Mouse (Mus musculus) brain, adult 2 months (tissue): ENCODE results near the gene Tnrc6b.

Experiments used
- DNase-seq: peaks from one replicate; pipeline ENCODE4 v3.0.0; 2011; ENCODE audit warnings: low read depth, low spot score

Gene Tnrc6b

DNA sequence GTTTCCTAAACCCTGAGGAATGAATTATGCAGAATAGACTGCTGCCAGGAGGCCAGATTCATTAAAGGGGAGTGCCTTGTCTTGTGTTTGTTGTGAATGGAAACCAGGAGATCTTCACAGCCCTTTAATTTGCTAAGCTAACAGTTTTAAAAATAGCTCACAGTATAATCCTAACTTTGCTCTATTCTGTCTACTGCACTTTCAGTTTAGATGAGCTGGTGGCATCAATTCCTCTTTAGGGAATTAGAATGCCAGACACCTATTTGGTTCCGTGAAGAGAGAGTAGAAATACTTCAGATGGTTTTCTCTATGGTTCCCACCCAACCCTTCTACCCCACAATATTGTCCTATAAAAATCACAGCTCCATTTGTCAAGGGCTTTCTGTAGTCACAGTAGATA, 74.6 kb downstream of the Tnrc6b start:
- no peak for DNase-seq

DNA sequence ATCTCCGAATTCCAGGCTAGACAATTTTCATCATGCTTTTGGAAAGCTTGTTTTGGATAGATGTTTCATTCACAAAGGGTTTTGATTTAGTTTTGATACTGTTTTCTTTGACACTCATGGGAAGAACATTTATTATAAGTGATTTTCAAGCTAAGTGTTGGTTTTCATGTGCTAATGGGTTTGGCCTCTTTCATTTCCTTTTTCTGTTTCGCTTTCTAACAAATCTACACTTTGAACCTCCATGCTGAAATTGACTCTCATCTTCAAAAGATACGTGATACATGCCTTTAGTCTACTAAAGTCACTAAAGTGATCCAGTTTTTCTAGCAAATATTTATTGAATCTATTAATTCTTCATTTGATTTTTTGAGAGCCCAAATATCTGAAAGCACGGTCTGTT, 76.6 kb downstream of the Tnrc6b start:
- DNase-seq = no peak

DNA sequence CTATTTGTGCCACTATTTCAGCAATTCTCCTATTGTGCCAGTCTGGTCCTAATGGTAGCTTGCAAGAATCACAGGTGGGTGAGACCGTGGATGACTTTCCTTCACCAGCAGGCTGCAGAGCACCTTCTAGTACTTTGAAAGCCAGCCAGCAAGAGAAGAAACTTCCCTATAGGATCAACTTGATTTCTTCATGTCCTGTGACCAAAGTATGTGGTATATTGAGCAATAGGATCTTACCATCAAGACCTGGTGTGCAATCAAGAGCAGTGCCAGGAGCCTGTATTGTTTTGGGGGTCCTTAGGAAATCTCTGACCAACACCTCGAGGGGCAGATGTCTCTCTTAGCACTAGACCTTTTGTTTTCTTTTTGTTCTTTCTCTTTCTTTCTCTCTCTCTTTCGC, 81.4 kb downstream of the Tnrc6b start:
- no peak for DNase-seq

DNA sequence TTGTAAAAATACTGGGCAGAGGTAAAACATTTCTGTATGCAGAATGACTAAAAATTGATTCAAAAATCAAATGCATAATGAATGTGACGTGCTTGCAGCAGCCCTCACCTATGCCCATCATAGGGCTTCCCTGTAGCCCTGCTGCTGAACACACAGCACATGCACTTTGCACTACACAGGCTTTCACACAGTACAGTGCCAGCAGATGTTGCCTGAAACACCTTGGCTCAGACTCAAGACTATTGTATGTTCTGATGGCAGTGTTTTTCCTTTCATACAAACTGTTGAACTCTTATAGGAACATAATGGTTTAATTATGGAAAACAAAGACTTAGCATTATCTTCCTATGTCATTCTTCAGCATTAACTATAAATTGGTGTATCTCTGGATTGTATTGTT, 84.0 kb downstream of the Tnrc6b start:
- no peak for DNase-seq

DNA sequence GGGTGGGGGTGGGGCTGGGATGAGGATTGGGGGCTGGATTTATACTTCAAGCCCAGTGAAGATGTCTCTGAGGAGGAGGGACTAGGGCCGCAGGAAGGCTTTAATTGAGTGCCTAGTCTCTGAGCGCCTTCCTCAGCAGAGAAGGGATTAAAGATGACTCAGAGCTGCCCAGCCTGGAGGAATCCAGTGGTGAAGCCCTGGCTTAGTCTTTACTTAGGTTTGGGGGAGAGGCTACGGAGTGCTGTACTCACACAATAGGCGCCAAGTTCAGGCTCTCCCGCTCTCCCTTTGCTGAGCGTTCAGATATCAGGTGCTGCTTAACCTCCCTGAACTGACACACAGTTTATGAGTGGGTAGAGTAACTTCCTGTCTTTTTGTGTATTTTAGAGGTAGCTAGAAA, 86.6 kb downstream of the Tnrc6b start:
- peak; percentile 82 for DNase-seq

DNA sequence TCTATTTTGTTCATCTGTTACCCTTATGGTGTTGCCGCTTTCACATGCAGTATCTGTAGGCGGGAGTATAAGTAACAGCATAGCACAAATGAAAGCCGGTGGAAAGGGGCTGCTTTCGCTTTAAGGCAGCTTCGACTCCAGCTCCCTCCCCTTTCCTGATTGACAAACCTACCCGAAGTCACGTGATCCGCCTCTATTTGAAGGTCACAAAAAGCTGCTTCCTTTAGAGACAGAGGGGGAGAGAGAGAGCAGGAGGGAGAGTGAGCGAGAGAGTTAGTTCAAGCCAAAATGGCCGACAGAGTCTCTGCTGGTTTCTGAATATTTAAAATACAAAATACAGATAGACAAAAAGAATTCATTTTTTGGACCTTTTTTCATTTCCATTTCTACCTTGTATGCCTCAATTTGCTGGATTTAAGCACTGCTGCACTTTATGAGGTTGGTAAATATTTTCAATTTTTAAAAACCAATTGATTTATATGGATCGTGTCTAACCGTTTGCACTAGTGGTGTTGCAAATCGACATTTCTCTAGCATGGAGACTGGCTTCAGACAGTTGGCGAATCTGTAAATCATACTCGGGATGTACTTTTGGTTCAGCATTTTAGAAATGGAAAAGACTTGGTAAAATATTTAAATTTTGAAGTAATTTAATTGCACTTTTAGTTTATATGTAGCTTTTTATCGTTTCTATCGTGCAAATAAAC, 87.4 kb downstream of the Tnrc6b start:
- peak; percentile 99 for DNase-seq

DNA sequence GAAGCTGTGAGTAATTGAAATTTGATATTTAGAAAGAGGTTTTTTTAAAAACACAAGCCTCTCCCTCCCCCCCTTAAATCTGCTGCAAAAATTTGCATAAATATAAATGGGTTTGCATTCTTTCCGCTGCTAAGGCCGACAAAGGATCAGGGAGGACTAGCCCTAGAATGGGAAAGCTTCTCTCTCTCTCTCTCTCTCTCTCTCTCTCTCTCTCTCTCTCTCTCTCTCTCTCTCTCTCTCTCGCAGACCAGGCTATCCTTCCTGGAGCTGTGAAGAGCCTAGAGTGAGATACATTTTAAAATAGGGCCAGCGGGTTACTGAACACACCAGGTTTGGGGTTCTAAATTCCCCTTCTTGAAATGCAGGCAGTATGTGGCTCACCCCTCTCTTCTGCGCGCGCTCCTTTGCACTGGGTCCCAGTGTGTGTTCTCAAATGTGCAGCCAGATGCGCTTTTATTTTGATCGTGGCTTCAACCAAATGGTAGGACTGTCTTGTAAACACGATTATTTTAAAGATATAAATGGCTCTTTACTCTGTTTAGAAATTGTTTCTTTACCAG, 88.0 kb downstream of the Tnrc6b start:
- DNase-seq = peak; percentile 78

DNA sequence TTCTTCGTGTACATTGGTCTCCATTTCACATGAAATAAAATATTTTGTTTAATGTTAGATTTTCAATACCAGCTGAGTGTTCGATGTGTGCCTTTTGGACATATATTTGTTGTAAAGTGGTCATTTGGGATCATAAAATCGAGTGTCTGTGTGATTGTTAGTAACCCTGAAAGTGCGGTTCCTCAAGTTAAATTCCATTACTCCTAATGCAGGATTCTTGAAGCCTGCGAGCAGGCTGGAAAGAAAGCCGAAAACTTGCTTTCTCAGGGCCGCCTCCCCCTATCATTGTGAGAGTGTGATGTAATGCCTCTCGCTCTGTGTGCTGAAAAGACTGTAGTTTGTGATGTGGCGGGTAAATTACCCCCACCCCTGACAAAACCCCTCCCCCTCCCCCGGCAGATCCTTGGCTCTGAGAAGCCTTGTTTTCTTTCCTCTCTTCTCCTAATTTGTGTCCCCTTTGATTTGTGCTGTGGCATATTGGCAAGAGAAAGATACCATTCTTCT, 88.6 kb downstream of the Tnrc6b start:
- DNase-seq = peak; percentile 84

DNA sequence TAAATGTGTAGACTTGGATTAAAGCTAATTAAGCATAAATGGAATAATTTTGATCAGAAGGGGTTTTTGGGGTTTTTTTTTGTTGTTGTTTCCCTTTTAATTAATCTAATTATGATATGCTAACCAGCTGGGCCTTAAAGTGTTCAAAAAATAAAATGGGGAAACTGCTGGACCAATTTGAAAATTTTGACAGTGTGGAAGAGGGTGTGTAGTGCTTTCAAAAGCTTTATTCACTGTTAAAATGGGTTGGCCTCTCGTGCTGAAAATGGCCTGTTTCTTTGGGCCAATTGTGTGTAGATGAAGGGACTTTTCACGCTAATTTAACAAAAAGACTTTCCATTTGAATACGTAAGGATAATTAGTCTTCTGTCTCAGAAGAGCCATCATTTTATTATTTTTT, 89.1 kb downstream of the Tnrc6b start:
- DNase-seq = no peak

DNA sequence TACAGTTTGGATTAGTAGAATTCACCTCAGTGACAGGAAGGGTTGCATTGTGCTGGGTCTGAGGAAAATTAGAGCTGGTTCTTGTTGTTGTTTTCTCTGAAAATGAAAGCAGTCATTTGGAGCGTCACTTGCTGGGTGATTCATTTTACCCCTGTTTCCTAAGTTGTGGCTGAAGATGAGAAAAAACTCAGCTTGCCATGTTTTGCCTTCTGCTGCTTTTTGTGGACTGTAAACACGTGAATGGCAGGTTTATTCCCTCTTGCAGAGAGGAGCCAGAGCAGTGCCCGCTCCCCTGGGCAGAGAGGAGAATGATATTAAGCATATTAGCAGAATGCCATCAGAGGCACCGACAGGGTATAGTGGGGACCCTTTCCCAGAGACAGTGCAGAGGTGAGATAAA, 89.7 kb downstream of the Tnrc6b start:
- peak; percentile 59 for DNase-seq

DNA sequence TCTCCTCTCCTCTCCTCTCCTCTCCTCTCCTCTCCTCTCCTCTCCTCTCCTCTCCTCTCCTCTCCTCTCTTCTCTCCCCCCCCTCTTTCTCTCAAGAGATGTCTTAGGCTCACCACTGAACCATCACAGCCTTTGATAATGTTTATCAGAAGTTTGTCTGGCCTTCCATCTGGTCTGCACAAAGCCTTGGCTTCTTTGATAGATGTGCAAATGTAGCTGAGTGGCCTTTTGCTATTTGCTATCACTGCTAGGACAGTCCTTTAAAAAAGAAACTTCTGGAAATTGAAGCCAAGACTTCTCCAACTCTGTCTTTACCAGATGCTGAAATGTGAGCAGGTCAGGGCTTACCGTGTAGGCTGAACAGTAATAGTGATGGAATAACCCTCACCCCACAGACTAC, 90.5 kb downstream of the Tnrc6b start:
- DNase-seq = no peak

DNA sequence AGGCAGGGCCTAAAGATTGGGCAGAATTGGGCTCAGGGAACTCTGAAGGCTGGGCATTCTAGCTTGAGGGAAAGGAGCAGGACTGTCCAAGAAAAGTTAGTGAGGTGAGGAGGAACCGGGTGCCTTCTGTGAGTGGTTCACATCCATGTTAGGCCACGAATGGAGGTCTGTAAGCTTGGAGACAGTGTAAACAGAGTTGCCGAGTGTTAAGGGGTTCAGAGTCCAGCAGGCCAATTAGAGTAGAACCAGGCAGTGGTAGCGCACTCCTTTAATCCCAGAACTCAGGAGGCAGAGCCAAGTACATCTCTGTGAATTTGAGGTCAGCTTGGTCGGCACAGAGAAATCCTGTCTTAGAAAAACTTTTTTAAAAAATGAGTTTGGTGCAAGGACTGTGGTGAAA, 96.0 kb downstream of the Tnrc6b start:
- no peak for DNase-seq

DNA sequence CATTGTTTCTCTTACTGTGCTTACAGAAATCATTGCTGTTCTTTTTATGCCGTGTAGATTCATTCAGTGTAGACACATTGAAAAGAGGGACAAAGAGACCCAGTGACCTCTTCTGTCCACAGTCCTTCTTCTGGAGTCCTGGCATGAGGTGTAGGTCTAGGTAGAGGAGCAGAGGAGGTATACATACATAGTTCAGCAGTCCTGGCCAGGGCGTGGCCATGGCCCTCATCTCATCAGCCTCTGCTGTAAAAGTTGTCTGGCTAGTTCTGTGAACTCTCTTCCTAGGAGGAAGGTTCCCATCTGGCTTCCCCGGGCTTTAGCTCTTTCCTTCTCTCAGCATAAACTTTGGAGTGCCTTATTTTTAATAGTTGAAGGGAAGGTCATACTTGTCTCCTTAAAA, 99.1 kb downstream of the Tnrc6b start:
- DNase-seq = no peak

DNA sequence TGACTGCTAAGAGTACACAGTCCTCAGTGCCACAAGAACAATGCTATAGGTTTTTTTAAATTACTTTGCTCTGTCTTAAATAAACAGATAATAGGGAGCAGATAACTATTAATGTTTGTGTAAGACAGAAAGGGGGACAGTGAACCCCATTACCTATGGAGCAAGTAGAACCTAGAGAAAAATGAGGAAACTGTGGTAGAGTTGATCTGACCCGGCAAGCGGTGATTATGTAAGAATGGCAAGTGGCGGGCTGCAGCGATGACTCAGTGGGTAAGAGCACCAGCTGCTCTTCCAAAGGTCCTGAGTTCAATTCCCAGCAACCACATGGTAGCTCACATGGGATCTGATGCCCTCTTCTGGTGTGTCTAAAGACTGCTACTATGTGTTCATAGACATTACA, 101.7 kb downstream of the Tnrc6b start:
- no peak for DNase-seq

DNA sequence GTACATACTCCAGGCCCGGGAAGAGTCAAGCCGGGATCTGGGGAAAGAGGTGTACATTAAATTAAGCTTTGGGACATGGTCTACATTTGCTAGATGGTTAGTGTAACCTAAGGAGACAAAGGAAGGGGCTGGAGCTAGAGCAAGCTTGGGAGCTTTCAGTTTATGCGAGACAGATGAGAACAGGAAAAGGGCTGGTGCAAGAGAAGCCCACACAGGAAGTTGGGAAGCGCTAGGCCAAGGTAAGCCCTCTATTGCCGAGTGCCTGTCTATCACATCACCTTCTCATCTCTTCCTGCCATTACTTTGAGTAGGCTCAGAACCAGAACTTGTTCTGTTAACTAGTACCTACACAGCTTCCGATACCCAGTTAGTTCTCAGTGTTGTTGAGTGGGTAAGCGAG, 103.7 kb downstream of the Tnrc6b start:
- DNase-seq = no peak

DNA sequence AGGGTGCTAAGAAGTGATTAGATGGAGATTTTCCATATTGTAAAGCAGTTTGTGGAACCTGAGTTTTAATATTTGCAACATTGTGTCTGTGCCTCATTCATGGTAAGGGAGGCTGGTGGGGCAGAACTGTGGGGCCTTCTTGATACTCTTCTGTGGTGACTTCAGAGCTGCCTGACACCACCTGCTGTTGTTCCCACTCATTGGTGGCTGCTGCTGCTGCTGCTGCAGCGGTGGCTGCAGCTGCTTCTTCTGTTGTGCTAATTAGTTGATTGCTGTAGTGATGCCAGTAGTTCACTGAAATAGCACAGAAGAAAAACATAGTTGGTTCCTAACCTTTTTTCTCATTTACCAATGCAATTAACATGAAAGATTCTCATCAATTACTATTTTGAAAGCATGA, 111.2 kb downstream of the Tnrc6b start:
- DNase-seq = peak; percentile 61

DNA sequence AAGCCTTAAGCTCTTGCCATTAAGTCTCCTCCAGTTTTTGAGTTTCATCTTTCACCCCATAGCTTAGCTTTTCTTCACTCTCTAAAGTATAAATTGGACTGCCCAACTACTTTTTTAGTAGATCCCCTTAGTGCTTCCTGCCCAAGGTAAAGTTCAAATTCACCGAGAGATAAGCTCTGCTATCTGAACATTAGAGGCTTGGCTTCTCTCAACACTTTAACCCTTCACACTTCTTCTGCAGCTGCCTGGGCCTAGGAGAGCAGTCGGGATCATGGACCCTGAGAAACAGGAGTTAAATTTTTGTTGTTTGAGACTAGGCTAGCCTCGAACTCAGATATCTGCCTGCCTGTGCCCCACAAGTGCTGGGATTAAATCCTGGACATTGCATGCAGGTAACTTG, 120.1 kb downstream of the Tnrc6b start:
- no peak for DNase-seq

DNA sequence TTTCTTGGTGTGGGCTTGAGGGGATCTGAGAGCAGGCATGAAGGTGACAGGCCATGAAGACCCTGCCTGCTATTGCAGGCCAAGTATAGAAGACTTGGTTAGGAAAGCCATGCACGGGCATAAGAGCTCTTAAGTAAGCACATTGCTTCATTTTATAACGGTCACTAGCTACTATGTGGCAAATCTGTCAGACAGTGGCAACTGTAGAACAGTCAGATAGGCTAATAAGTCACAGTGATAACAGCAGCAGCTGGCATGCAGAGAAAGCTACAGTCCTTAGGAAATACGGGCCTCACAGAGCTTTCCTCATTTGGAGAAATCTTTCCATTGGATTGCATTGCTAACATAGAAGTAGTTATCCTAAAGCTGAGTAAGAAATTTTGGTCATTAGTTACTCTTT, 121.7 kb downstream of the Tnrc6b start:
- DNase-seq = no peak

DNA sequence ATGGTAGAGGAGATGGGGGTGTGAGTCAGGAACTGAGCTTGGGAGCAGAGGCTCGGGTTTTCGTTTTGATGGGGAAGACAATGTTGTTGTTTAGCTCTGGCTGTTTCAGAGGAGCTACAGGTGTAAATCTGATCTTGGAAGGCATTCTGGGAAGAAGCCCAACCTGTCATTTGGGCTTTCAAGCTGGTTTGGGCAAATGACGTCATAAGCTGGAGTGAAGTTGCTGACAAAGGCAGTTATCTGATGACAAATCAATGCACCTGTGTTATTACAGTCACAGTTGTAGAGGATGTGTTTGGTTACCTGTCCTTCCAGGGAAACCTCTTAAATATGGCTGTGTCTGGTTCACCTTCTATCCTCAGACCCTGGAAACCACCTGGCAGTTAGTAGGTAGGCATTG, 125.1 kb downstream of the Tnrc6b start:
- peak; percentile 45 for DNase-seq

DNA sequence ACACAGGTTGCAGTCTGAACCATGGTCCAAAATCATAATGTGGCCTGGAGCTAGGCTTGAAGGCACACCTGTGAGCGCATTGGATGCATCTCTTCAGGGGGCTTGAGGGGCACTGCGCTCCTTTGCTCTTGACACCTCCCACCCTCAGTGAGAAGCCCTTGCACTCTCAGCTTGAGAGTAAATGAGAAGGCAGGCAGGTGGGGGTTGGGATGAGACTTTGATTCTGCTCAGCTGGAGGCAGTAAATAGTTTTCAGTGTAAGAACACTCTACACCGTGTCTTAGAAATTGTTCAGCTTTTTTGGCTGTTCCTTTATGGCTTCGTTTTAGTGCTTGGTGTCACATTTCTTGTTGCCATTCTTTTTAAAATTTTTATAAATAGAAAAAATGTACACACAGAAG, 127.7 kb downstream of the Tnrc6b start:
- DNase-seq = no peak

DNA sequence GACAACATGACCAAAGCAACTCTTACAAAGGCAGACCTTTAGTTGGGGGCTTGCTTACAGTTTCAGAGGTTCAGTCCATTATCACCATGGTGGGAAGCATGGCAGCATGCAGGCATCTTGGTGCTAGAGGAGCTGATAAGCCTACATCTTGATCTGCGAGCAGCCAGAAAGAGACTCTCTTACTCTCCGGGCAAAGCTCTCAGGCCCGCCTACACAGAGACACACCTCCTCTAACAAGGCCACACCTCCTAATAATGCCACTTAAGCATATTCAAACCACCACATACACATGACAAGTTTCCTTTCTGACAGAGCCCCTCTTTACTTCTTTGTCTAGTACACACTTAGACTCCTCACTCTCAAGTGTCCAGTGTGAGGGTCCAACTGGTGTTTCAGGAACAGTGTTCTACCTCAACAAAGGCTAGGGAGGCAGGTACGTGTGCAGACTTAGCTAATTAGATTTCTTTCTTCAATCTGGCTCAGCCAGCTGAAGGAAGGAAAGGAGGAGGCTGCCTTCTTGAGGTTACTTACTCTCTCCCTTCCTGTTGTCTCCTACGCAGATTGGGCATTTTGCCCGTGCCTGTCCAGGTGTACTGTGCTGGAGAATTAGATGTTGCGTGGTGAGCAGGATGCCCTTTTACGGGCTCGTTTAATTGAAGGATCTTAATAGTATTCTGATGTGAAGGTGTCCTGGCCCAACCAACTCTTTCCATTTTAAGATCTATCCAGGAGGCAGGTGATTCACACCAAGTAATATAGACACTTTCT, 128.7 kb downstream of the Tnrc6b start:
- peak; percentile 50 for DNase-seq

DNA sequence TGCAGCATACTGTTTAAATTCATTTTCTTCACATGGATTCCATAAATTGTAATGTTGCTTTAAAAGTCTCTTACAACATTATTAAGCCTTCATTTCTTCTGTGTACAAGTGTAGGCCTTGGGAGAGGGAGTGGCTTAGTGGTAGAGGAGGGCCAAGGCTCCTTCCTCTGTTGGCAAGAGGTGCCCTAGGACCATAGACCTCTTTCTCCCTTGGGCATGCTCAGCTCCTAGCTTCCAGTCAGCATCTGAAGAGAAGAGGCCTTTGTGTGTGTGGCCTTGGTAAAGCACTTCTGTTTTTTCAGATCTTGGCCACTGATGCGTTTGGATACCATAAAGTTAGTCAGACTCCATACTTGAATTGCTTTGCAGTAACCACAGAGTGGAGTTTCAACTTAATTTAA, 133.1 kb downstream of the Tnrc6b start:
- no peak for DNase-seq

DNA sequence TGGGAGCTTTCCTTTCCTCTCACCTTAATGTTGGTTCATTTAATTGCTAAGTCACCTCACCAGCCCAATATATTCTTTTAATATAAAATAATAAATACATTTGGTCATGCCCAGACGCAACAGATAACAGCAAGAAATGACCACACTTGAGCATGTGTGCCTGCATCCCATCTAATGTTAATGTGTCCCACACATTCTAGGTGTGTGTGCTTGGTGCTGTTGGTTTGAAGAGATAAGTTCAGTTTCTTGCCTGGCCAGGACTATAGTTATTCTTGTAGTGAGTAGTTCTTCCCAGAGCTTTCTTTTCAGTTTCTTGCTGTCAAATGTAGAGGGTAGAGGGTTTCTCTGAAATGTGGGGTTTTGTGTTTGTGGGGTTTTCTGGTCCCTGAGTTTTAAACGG, 133.8 kb downstream of the Tnrc6b start:
- DNase-seq = no peak
